Mouse (Mus musculus) intestine, embryonic 16.5 days (tissue): ENCODE measurements around the gene Ssh2. TPM values are rescaled to one million over a fixed set of nuclear protein-coding genes. Genes with fewer than 3 reads are reported as not detected.
"Not testable (repeated sequence)": the region's sequence is repeated elsewhere in the genome, so short reads cannot be mapped to it uniquely, and the experiment has no call there.

ENCODE experiments used
- ATAC-seq: fragments of 200-750 bp; cut with Nextera tagmentation; 2 replicates; pipeline ENCODE4 v1.8.0; 2017; ENCODE audit warnings: moderate TSS enrichment, moderate library complexity
- H3K27ac ChIP-seq: fragments of 300-500 bp; sonication (generic); 2 replicates; pipeline ENCODE4 v1.5.1; 2014; ENCODE audit warnings: mild to moderate bottlenecking, low read length
- H3K27me3 ChIP-seq: fragments of 300-500 bp; sonication (generic); replicated peaks from 2 replicates; pipeline ENCODE4 v1.6.1; 2014; ENCODE audit warnings: low read length, control low read depth, mixed read lengths; ENCODE audit not compliant: control insufficient read depth, insufficient read depth
- H3K36me3 ChIP-seq: fragments of 300-500 bp; sonication (generic); 2 replicates; pipeline ENCODE4 v1.6.1; 2014; ENCODE audit warnings: low read length, control low read depth; ENCODE audit not compliant: control insufficient read depth, insufficient read depth
- H3K4me1 ChIP-seq: fragments of 300-500 bp; sonication (generic); 2 replicates; pipeline ENCODE4 v1.6.1; 2014; ENCODE audit warnings: low read length, control low read depth, mixed read lengths; ENCODE audit not compliant: control insufficient read depth, insufficient read depth
- H3K4me2 ChIP-seq: fragments of 300-500 bp; sonication (generic); 2 replicates; pipeline ENCODE4 v1.6.1; 2014; ENCODE audit warnings: low read depth, low read length, control low read depth
- H3K4me3 ChIP-seq: fragments of 300-500 bp; sonication (generic); 2 replicates; pipeline ENCODE4 v1.5.1; 2014; ENCODE audit warnings: mild to moderate bottlenecking, low read length
- H3K9ac ChIP-seq: fragments of 300-500 bp; sonication (generic); 2 replicates; pipeline ENCODE4 v1.6.1; 2014; ENCODE audit warnings: low read depth, low read length
- H3K9me3 ChIP-seq: fragments of 300-500 bp; sonication (generic); 2 replicates; pipeline ENCODE4 v1.6.1; 2016; ENCODE audit warnings: low read length, control low read depth; ENCODE audit not compliant: control insufficient read depth
- WGBS: fragments of 180-500 bp; shearing (Covaris S2); extraction: QIAGEN DNeasy Blood & Tissue Kit; methylation state at CpG from one replicate; pipeline ENCODE4 v1.1.7; 2014; 5-methylcytosine and 5-hydroxymethylcytosine counted together
- polyA plus RNA-seq: library from polyadenylated mRNA; unstranded; fragments of >200 nt; fragmentation: Nextera tagmentation; extraction: Ambion mirVana; gene quantifications from 2 replicates; pipeline ENCODE4 v1.2.1, GENCODE M21; 2015

Gene Ssh2
- polyA plus RNA-seq, 1 experiment from 2014 or later = 5.0 TPM

DNA sequence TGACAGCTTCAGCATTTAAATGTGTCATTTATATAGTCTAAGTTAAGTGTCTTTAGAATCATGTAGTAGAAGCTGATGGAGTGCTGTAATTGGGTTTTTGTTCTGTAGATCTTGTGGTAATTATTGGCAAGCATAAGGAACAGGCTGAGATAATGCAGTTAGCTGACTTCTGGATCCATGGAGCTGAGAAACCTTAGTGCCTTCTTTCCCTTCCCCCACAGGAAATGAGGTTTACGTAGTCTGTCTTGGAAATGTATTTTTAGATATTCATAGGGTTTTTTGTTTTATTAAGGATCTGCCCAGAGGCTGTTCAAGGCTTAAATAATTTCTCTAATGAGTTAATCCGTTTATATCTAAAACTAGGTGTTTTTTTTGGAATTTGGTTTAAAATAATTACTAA is 26.8 kb downstream of the Ssh2 start:
- 45% methylated on average over 2 of the region's 2 CpGs for WGBS
- no peaks in the 10 kb centered on the region for H3K36me3 ChIP-seq
- no peak for ATAC-seq

DNA sequence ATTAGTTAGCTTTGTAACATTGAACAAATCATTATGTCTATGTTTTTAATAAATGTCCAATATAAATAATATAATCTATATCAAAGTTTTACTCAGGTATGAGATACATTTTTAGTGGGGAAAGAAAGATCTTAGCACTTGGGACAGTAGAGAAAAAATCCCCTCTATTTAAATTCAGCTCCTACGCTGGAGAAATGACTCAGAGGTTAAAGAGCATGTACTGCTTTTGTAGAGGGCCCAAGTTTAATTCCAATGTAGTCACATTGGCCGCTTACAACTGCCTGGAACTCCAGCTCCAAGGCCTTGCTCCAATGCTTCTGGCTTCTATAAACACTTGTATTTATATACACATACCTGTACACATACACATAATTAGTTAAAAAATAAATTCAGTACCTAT is 36.7 kb downstream of the Ssh2 start:
- Histone ChIP-seq H3K9ac (no peak overlapping the region), H3K9me3 (no peaks in the 10 kb centered on the region), H3K36me3 (no peaks in the 10 kb centered on the region), H3K27me3 (no peaks in the 10 kb centered on the region), H3K27ac (no peak overlapping the region), H3K4me2 (no peak overlapping the region), H3K4me3 (no peak overlapping the region), H3K4me1 (no peaks in the 10 kb centered on the region)
- WGBS = 75% methylated on average over 2 of the region's 2 CpGs
- no peak for ATAC-seq

More for the DNA sequence above, 26.8 kb downstream of the Ssh2 start:
- Histone ChIP-seq H3K27me3 (no peaks in the 10 kb centered on the region), H3K9ac (no peak overlapping the region), H3K9me3 (no peaks in the 10 kb centered on the region), H3K4me3 (no peak overlapping the region), H3K4me1 (no peaks in the 10 kb centered on the region), H3K27ac (no peak overlapping the region), H3K4me2 (no peak overlapping the region)

DNA sequence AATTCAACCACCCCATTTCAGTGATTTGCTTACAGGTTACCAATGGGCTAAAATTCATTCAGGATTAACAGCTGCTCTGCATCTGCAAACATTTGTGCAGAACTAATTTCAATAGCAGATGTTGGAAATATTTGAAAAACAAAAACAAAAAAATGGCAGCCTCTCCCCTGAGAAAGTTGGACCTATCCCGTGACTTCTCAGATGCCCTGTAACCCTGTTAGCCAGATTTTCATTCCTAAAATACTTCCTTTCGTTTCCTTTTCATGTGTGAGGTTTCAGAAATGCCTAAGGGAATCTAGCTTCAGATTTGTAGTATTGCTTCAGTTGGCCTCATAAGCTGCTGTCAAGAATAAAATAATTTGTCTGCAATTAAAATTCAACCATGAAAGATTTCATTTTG is 43.4 kb downstream of the Ssh2 start:
- H3K9me3 ChIP-seq = no peaks in the 10 kb centered on the region
- no peak overlapping the region for H3K4me2 ChIP-seq
- H3K4me3 ChIP-seq = no peak overlapping the region
- ATAC-seq = no peak
- no peaks in the 10 kb centered on the region for H3K4me1 ChIP-seq
- H3K27me3 ChIP-seq = no peaks in the 10 kb centered on the region
- H3K27ac ChIP-seq = no peak overlapping the region
- H3K9ac ChIP-seq = no peak overlapping the region
- H3K36me3 ChIP-seq = no peaks in the 10 kb centered on the region
- 60% methylated on average over 2 of the region's 2 CpGs for WGBS

DNA sequence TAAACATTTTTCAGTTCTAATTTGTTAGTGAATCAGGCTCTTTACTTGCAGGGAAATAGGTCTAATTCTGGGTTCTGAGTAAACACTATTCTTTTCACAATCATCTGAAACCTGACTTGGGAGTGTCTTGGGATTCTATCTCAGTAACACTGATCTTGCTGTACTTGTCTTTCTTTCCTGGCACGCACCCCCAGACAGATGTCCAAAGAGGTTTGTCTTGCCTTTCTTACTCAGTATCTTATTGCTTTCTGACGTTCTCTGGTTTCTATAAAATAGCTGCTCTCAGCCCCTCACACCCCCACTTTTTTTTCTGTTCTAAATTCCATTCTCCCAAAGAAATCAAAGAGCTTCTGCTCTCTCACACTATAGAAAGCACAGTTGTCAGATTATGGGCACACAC is 51.3 kb downstream of the Ssh2 start:
- no peak overlapping the region for H3K4me2 ChIP-seq
- no peak overlapping the region for H3K27ac ChIP-seq
- ATAC-seq = no peak
- no peaks in the 10 kb centered on the region for H3K36me3 ChIP-seq
- H3K9me3 ChIP-seq = no peaks in the 10 kb centered on the region
- no peaks in the 10 kb centered on the region for H3K4me1 ChIP-seq
- no peaks in the 10 kb centered on the region for H3K27me3 ChIP-seq
- no peak overlapping the region for H3K4me3 ChIP-seq
- WGBS = 67% methylated on average over 2 of the region's 2 CpGs
- no peak overlapping the region for H3K9ac ChIP-seq

DNA sequence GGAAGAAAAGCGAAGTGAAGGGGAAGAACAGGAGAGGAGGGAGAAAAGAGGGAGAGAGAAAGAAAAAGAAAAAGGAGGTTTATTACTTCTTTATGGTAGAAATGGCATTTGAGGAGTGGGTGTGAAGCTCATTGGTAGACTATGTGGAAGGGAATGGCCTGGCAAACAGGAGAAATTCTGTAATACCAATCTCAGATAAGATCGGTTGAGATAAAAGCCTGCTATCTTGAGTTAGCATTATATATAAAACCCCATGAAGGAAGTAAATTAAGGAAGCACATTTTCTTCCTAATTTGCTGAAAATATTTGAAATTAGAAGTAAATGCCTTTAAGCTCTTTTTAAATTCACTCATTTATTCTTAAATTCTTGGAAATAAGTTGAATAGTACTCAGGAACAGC is 59.9 kb downstream of the Ssh2 start:
- H3K27ac ChIP-seq = no peak overlapping the region

DNA sequence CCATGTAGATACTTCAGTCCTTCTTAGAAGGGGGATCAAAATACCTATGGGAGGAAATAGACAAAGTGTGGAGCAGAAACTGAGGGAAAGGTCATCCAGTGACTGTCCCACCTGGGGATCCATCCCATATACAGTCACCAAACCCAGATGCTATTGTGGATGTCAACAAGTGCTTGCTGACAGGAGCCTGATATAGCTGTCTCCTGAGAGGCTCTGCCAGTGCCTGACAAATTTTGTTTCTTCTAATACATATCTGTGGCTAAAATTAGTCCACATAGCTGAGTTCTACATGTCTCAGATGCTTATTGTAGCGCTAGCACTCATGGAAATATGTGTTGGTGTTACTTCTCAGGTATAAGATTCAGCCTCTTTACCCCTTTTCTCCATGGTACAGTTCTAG is 62.5 kb downstream of the Ssh2 start:
- not testable (repeated sequence) for H3K4me3 ChIP-seq, H3K27ac ChIP-seq, H3K4me2 ChIP-seq, ATAC-seq, H3K36me3 ChIP-seq, H3K4me1 ChIP-seq, H3K9ac ChIP-seq, H3K27me3 ChIP-seq, H3K9me3 ChIP-seq
- 96% methylated on average over 1 of the region's 1 CpGs for WGBS

More for the DNA sequence above, 59.9 kb downstream of the Ssh2 start:
- no peak overlapping the region for H3K4me2 ChIP-seq
- 93% methylated on average over 2 of the region's 2 CpGs for WGBS
- no peaks in the 10 kb centered on the region for H3K27me3 ChIP-seq
- H3K4me1 ChIP-seq = no peaks in the 10 kb centered on the region
- H3K36me3 ChIP-seq = no peaks in the 10 kb centered on the region
- no peak overlapping the region for H3K9ac ChIP-seq
- H3K4me3 ChIP-seq = no peak overlapping the region
- ATAC-seq = no peak
- no peaks in the 10 kb centered on the region for H3K9me3 ChIP-seq

DNA sequence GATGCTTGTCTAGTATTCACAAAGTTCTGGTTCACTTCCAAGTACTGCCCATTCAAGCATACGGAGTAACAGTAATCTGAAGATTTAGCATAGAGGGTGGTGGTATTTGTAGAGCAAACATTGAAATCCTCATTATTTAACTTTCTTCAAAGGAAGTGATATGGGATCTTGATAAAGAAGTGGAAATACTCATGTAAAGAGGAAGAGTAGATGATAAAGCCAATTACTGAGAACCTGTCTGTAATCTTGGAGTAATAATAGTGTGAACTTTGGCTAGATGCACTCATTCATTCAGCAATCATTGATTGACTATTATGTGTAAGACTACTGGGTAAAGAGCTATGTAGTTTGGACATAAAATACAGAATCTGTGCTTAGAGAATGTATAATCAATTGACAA is 64.1 kb downstream of the Ssh2 start:
- H3K4me2 ChIP-seq = no peak overlapping the region
- peak; percentile 55 for ATAC-seq
- 54% methylated on average over 1 of the region's 1 CpGs for WGBS
- no peaks in the 10 kb centered on the region for H3K4me1 ChIP-seq
- no peaks in the 10 kb centered on the region for H3K36me3 ChIP-seq
- H3K9ac ChIP-seq = no peak overlapping the region
- H3K9me3 ChIP-seq = no peaks in the 10 kb centered on the region
- H3K27ac ChIP-seq = no peak overlapping the region
- H3K4me3 ChIP-seq = no peak overlapping the region
- H3K27me3 ChIP-seq = no peaks in the 10 kb centered on the region

DNA sequence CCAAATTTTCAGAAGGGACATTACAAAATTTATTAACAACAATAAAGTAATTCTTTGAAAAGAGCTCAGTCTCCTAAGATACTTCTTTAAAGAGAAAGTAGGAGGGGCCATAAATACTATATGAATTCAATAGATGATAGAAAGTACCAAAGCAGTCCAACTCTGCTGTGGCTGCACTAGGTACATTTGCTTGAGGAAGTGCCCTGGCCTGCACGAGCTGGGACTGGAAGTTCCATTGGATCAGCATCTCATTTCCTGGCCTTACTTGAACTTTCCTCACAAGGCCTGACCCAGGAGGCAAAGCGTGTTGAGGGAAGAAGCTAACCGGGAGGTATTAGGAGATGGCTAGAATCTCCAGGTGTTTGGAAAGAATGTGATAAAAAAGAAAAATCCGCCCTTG is 75.4 kb downstream of the Ssh2 start:
- H3K27ac ChIP-seq = no peak overlapping the region
- no peaks in the 10 kb centered on the region for H3K9me3 ChIP-seq
- ATAC-seq = no peak
- WGBS = 82% methylated on average over 4 of the region's 4 CpGs
- no peaks in the 10 kb centered on the region for H3K36me3 ChIP-seq
- no peaks in the 10 kb centered on the region for H3K27me3 ChIP-seq
- H3K4me2 ChIP-seq = no peak overlapping the region
- H3K4me1 ChIP-seq = no peaks in the 10 kb centered on the region
- H3K4me3 ChIP-seq = no peak overlapping the region
- no peak overlapping the region for H3K9ac ChIP-seq

DNA sequence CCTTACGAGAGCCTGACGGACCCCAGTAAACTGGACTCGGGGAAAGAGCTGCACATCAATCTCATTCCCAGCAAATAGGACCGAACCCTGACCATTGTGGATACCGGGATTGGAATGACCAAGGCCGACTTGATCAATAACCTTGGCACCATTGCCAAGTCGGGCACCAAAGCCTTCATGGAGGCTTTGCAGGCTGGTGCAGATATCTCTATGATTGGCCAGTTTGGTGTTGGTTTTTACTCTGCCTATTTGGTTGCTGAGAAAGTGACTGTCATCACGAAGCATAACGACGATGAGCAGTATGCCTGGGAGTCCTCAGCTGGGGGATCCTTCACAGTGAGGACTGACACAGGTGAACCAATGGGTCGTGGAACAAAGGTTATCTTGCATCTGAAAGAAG is 77.6 kb downstream of the Ssh2 start:
- 89% methylated on average over 7 of the region's 11 CpGs for WGBS
- H3K4me1 ChIP-seq, H3K4me3 ChIP-seq: not testable (repeated sequence)

DNA sequence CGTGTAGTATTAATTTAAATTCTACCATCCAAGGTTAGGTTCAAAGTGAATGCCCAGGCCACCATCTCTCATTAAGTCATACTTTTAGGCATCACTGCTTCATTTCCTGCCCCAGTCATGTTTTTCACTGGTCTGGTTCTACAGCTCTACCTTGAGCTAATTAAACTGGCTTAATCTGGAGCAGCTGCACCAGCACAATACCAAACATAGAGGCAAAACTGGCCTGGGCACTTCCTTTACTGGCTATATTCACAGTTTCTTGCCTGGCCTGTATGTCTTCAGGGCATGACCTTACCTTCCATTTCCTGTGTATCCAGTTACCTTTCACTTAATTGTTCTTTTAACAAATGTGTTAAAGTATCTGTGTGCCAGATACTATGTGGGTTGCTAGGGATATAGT is 81.2 kb downstream of the Ssh2 start:
- Histone ChIP-seq H3K27ac (no peak overlapping the region), H3K4me2 (no peak overlapping the region), H3K9ac (no peak overlapping the region), H3K27me3 (no peaks in the 10 kb centered on the region), H3K4me1 (no peaks in the 10 kb centered on the region), H3K36me3 (no peaks in the 10 kb centered on the region), H3K9me3 (no peaks in the 10 kb centered on the region), H3K4me3 (no peak overlapping the region)
- no peak for ATAC-seq
- WGBS = 81% methylated on average over 1 of the region's 1 CpGs

More for the DNA sequence above, 77.6 kb downstream of the Ssh2 start:
- not testable (repeated sequence) for ATAC-seq, H3K27me3 ChIP-seq, H3K36me3 ChIP-seq, H3K27ac ChIP-seq, H3K9me3 ChIP-seq, H3K9ac ChIP-seq, H3K4me2 ChIP-seq
